Mouse (Mus musculus): Measurements from ENCODE around the gene Agpat4. TPM values are rescaled to one million over a fixed set of nuclear protein-coding genes. Genes with fewer than 3 reads are reported as not detected.

Agpat4 gene
- total and polyA plus RNA-seq, 2 experiments from 2014 or later: 47.7 to 58.2 TPM

DNA sequence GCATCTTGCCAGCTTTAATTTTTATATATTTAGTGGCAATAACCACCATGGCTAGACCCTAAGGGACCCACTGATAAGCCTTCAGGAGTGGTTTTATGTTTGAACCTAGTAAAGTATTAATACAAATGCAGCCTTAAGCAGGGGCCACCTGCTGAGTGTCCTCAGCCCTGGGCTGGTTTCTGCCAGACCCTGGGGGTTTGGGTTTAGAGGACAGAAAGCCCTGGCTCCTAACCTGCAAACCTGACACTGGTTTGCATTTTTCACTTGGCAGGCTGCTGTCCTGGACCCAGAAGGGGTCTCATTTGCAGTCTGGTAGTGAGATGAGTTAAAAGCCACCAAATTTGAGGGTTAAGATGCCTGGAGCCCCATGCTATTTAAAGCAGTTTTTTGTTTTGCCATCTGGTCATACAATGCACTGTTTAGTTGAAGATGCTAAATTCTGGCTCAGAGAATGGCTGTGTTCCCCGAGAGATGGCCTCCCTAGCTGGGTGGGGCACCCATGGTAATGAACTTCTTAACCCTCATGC lies 88.6 kb downstream of the Agpat4 start:
- no peak overlapping the region for H3K27ac ChIP-seq (ENCODE audit: low read depth, low read length)
- no peak overlapping the region for H3K4me2 ChIP-seq (ENCODE audit: low read depth, low read length, poor library complexity, severe bottlenecking)
- TF ChIP-seq CTCF (IDR thresholded peaks at IDR 0.05): no peak
- no peaks in the 10 kb centered on the region for H3K27me3 ChIP-seq (ENCODE audit: insufficient read depth, low read length)
- H3K4me1 ChIP-seq (ENCODE audit: insufficient read depth, low read length): no peaks in the 10 kb centered on the region
- H3K9me3 ChIP-seq (ENCODE audit: low read length): no peaks in the 10 kb centered on the region
- no peak overlapping the region for H3K4me3 ChIP-seq (ENCODE audit: low read depth, low read length)
- ATAC-seq (ENCODE audit: low FRiP score): no peak
- peak; percentile 19 for DNase-seq (ENCODE audit: low spot score)
- peaks cover 8% of the 10 kb centered on the region; the same call in 1 of the 2 replicates for H3K36me3 ChIP-seq (ENCODE audit: insufficient read depth, low read length)
- 13% methylated on average over 1 of the region's 1 CpGs for WGBS
- H3K9ac ChIP-seq (replicated peaks; ENCODE audit: low read length, poor library complexity, severe bottlenecking): no peak overlapping the region

DNA sequence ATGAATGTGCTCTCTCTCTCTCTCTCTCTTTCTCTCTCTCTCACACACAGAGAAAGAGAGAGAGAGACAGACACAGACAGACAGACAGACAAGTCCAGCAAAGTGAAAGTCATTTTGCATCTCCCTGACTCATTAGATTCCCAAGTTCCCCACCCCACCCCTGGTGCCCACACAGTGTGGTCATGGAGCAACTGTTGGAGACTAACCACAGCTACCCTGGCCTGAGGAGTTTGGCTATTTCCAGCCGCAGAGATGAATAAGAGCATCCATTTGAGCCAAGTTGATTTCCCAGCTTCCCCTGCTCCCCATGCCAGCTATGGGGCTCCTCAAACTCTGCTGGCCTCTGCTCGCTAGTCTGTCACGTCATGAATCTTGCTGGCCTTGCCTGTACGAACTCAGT lies 91.0 kb downstream of the Agpat4 start:
- Histone ChIP-seq H3K4me1 (ENCODE audit: insufficient read depth, low read length) (no peaks in the 10 kb centered on the region), H3K27ac (ENCODE audit: low read depth, low read length) (no peak overlapping the region), H3K27me3 (ENCODE audit: insufficient read depth, low read length) (no peaks in the 10 kb centered on the region), H3K9me3 (ENCODE audit: low read length) (no peaks in the 10 kb centered on the region), H3K4me3 (ENCODE audit: low read depth, low read length) (no peak overlapping the region), H3K9ac (replicated peaks; ENCODE audit: low read length, poor library complexity, severe bottlenecking) (no peak overlapping the region), H3K4me2 (ENCODE audit: low read depth, low read length, poor library complexity, severe bottlenecking) (no peak overlapping the region), H3K36me3 (ENCODE audit: insufficient read depth, low read length) (peaks cover 11% of the 10 kb centered on the region; the same call in 1 of the 2 replicates)
- DNase-seq (ENCODE audit: low spot score): no peak
- TF ChIP-seq CTCF (IDR thresholded peaks at IDR 0.05): no peak
- 93% methylated on average over 4 of the region's 4 CpGs for WGBS
- ATAC-seq (ENCODE audit: low FRiP score): no peak

DNA sequence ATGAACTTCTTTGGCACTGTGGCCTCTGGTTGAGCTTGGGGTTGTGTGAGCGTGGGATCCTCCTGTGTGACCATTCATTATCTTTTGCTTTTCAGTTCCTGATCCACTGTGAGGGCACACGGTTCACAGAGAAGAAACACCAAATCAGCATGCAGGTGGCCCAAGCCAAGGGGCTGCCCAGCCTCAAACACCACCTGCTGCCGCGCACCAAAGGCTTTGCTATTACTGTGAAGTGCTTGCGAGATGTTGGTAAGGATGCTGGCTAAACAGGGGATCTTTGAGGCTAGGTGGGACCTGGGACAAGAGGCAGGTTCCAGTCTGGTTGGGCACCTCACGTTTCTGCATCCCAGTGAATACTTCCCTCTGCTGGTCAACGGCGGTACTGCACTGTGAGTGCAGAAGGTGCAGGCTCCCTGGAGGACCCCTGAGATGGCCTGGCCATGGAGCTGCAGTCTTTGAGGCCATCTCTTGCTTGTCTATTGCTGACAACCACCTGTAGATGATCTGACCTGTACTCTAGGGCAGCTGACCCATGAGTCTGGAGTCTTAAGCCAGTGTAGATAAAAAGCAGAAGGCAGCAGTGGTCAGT lies 92.1 kb downstream of the Agpat4 start:
- 39% methylated on average over 8 of the region's 8 CpGs for WGBS
- peak; percentile 25 for ATAC-seq (ENCODE audit: low FRiP score)

DNA sequence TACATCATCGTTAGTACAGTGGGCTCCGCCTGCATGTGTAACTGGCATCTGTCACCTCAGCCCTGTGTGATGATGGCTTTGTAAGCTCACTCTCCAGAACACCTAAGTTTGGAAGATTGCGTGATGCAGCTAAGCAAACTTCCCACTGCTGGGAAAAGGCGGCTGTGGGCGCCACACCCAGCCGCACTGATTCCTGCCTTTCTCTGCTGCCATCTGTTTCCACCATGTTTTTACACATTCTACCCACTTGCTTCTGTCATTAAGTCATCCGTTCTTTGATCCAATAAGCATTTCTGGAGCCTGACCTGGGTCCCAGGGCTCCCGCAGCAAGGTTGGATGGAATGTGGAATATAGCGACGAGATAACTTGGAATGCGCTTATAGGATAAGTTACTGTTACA lies 93.4 kb downstream of the Agpat4 start:
- TF ChIP-seq CTCF (IDR thresholded peaks at IDR 0.05): no peak
- ATAC-seq (ENCODE audit: low FRiP score) (no peak), DNase-seq (ENCODE audit: low spot score) (no peak)
- H3K27ac ChIP-seq (ENCODE audit: low read depth, low read length): no peak overlapping the region
- H3K4me1 ChIP-seq (ENCODE audit: insufficient read depth, low read length): no peaks in the 10 kb centered on the region
- no peak overlapping the region for H3K4me2 ChIP-seq (ENCODE audit: low read depth, low read length, poor library complexity, severe bottlenecking)
- H3K9me3 ChIP-seq (ENCODE audit: low read length): no peaks in the 10 kb centered on the region
- no peaks in the 10 kb centered on the region for H3K27me3 ChIP-seq (ENCODE audit: insufficient read depth, low read length)
- H3K9ac ChIP-seq (replicated peaks; ENCODE audit: low read length, poor library complexity, severe bottlenecking): no peak overlapping the region
- H3K4me3 ChIP-seq (ENCODE audit: low read depth, low read length): no peak overlapping the region
- H3K36me3 ChIP-seq (ENCODE audit: insufficient read depth, low read length): peaks cover 33% of the 10 kb centered on the region; the same call in 1 of the 2 replicates
- WGBS: 92% methylated on average over 11 of the region's 11 CpGs

More for the DNA sequence above, 92.1 kb downstream of the Agpat4 start:
- no peaks in the 10 kb centered on the region for H3K4me1 ChIP-seq (ENCODE audit: insufficient read depth, low read length)
- H3K9me3 ChIP-seq (ENCODE audit: low read length): no peaks in the 10 kb centered on the region
- TF ChIP-seq CTCF (IDR thresholded peaks at IDR 0.05): peak; percentile 98
- no peak overlapping the region for H3K4me2 ChIP-seq (ENCODE audit: low read depth, low read length, poor library complexity, severe bottlenecking)
- H3K36me3 ChIP-seq (ENCODE audit: insufficient read depth, low read length): peaks cover 22% of the 10 kb centered on the region; the same call in 1 of the 2 replicates
- DNase-seq (ENCODE audit: low spot score): peak; percentile 80
- no peaks in the 10 kb centered on the region for H3K27me3 ChIP-seq (ENCODE audit: insufficient read depth, low read length)
- H3K27ac ChIP-seq (ENCODE audit: low read depth, low read length): no peak overlapping the region
- H3K9ac ChIP-seq (replicated peaks; ENCODE audit: low read length, poor library complexity, severe bottlenecking): no peak overlapping the region
- no peak overlapping the region for H3K4me3 ChIP-seq (ENCODE audit: low read depth, low read length)

DNA sequence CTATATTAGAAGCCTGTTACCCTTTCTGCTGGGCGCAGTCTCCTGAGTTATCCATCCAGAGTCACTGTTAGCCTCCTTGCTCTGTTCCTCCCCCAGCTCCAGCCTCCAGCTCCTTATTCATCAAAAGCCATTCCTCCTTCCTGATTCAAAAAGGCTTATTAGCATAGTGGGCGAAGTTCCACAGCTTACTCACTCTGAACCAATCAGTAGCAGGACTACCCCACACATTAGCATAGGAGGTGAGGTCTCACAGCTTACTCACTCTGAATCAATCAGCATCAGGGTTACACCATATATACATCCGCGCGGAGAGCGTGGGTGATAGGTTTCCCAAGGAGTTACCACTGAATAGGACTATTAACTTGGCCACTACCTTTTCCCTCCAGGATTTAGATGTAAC lies 93.8 kb downstream of the Agpat4 start:
- H3K9me3 ChIP-seq (ENCODE audit: low read length): no peaks in the 10 kb centered on the region
- DNase-seq (ENCODE audit: low spot score): peak; percentile 27
- WGBS: 80% methylated on average over 6 of the region's 6 CpGs

DNA sequence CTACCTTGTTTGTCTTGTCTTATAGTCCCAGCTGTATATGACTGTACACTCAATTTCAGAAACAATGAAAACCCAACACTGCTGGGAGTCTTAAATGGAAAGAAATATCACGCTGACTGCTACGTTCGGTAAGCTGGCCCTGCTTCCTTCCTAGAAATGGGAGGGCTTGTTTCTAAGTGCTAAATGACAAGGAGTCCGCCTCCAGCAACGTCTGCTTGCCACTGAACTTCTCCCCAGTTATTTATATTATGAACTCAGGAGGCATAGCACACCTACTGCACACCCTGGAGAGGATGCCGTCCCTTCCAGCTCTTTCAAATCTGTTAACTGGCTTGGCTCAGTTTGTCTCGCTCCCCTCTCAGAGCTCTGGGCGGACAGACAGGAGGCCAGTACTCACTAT lies 94.9 kb downstream of the Agpat4 start:
- H3K9me3 ChIP-seq (ENCODE audit: low read length): no peaks in the 10 kb centered on the region
- no peaks in the 10 kb centered on the region for H3K4me1 ChIP-seq (ENCODE audit: insufficient read depth, low read length)
- DNase-seq (ENCODE audit: low spot score) (no peak), ATAC-seq (ENCODE audit: low FRiP score) (no peak)
- H3K36me3 ChIP-seq (ENCODE audit: insufficient read depth, low read length): peaks cover 45% of the 10 kb centered on the region
- H3K9ac ChIP-seq (replicated peaks; ENCODE audit: low read length, poor library complexity, severe bottlenecking): no peak overlapping the region
- H3K27ac ChIP-seq (ENCODE audit: low read depth, low read length): no peak overlapping the region
- H3K4me2 ChIP-seq (ENCODE audit: low read depth, low read length, poor library complexity, severe bottlenecking): no peak overlapping the region
- H3K4me3 ChIP-seq (ENCODE audit: low read depth, low read length): no peak overlapping the region
- no peak for TF ChIP-seq CTCF (IDR thresholded peaks at IDR 0.05)
- no peaks in the 10 kb centered on the region for H3K27me3 ChIP-seq (ENCODE audit: insufficient read depth, low read length)
- WGBS: 93% methylated on average over 8 of the region's 8 CpGs

More for the DNA sequence above, 93.8 kb downstream of the Agpat4 start:
- peaks cover 37% of the 10 kb centered on the region for H3K36me3 ChIP-seq (ENCODE audit: insufficient read depth, low read length)
- H3K4me2 ChIP-seq (ENCODE audit: low read depth, low read length, poor library complexity, severe bottlenecking): no peak overlapping the region
- no peak overlapping the region for H3K9ac ChIP-seq (replicated peaks; ENCODE audit: low read length, poor library complexity, severe bottlenecking)
- no peak overlapping the region for H3K27ac ChIP-seq (ENCODE audit: low read depth, low read length)
- no peaks in the 10 kb centered on the region for H3K4me1 ChIP-seq (ENCODE audit: insufficient read depth, low read length)
- no peak for ATAC-seq (ENCODE audit: low FRiP score)
- H3K27me3 ChIP-seq (ENCODE audit: insufficient read depth, low read length): no peaks in the 10 kb centered on the region
- no peak overlapping the region for H3K4me3 ChIP-seq (ENCODE audit: low read depth, low read length)
- no peak for TF ChIP-seq CTCF (IDR thresholded peaks at IDR 0.05)
